Mouse (Mus musculus) neural tube, embryonic 13.5 days (tissue): Measurements from ENCODE around the gene Frem3. TPM values are rescaled to one million over a fixed set of nuclear protein-coding genes. Genes with fewer than 3 reads are reported as not detected.

ENCODE experiments used
- ATAC-seq: fragments of 200-750 bp; cut with Nextera tagmentation; 2 replicates; pipeline ENCODE4 v1.8.0; 2017; ENCODE audit warnings: low read depth, mild to moderate bottlenecking, moderate TSS enrichment, moderate library complexity
- H3K27ac ChIP-seq: fragments of 300-500 bp; sonication (generic); replicated peaks from 2 replicates; pipeline ENCODE4 v1.5.1; 2015; ENCODE audit warnings: moderate library complexity, mild to moderate bottlenecking, inconsistent platforms
- H3K27me3 ChIP-seq: fragments of 300-500 bp; sonication (generic); 2 replicates; pipeline ENCODE4 v1.6.1; 2015; ENCODE audit warnings: mild to moderate bottlenecking, inconsistent platforms
- H3K36me3 ChIP-seq: fragments of 300-500 bp; sonication (generic); 2 replicates; pipeline ENCODE4 v1.6.1; 2015; ENCODE audit warnings: mild to moderate bottlenecking, inconsistent platforms
- H3K4me1 ChIP-seq: fragments of 300-500 bp; sonication (generic); replicated peaks from 2 replicates; pipeline ENCODE4 v1.6.1; 2015; ENCODE audit warnings: inconsistent platforms
- H3K4me2 ChIP-seq: fragments of 300-500 bp; sonication (generic); 2 replicates; pipeline ENCODE4 v1.6.1; 2015; ENCODE audit warnings: inconsistent platforms, mild to moderate bottlenecking, moderate library complexity
- H3K4me3 ChIP-seq: fragments of 300-500 bp; sonication (generic); 2 replicates; pipeline ENCODE4 v1.5.1; 2015; ENCODE audit warnings: mild to moderate bottlenecking, inconsistent platforms
- H3K9ac ChIP-seq: fragments of 300-500 bp; sonication (generic); 2 replicates; pipeline ENCODE4 v1.6.1; 2015; ENCODE audit warnings: moderate library complexity, mild to moderate bottlenecking, inconsistent platforms
- H3K9me3 ChIP-seq: fragments of 300-500 bp; sonication (generic); 2 replicates; pipeline ENCODE4 v1.6.1; 2016; ENCODE audit warnings: inconsistent platforms
- WGBS: fragments of 180-500 bp; shearing (Covaris S2); methylation state at CpG from one replicate; pipeline ENCODE4 v1.1.7; 2015; 5-methylcytosine and 5-hydroxymethylcytosine counted together
- polyA plus RNA-seq: library from polyadenylated mRNA; unstranded; fragments of >200 nt; fragmentation: Nextera tagmentation; extraction: Ambion mirVana; gene quantifications from 2 replicates; pipeline ENCODE4 v1.2.1, GENCODE M21; 2015

The Frem3 gene
- polyA plus RNA-seq = 0.11 and 0.13 TPM in 2 replicates

GRCm38 (mm10) chr8:80610549-80611440, at the start of gene Frem3:
Frem3 (plus strand) TSS chr8:80611080.
- peaks cover 28% of the 10 kb centered on the region for H3K27me3 ChIP-seq
- 3% methylated on average over 32 of the region's 32 CpGs for WGBS
- peak within 1 kb of the TSS; percentile 49; the same call in 1 of the 2 replicates for H3K9ac ChIP-seq
- H3K4me3 ChIP-seq = peak within 1 kb of the TSS; percentile 31
- no peaks in the 10 kb centered on the region for H3K36me3 ChIP-seq
- no peak within 1 kb of the TSS for H3K27ac ChIP-seq
- peaks cover 20% of the 10 kb centered on the region for H3K4me1 ChIP-seq
- peak within 1 kb of the TSS; percentile 61 for H3K4me2 ChIP-seq
- ATAC-seq = peak; percentile 61
- H3K9me3 ChIP-seq = no peaks in the 10 kb centered on the region

GRCm38 (mm10) chr8:80564205-80564839, 46.6 kb upstream of the Frem3 start:
- H3K4me1 ChIP-seq = peaks cover 18% of the 10 kb centered on the region
- H3K27ac ChIP-seq = no peak overlapping the region; the same call in 1 of the 2 replicates
- H3K36me3 ChIP-seq = no peaks in the 10 kb centered on the region
- H3K9me3 ChIP-seq = no peaks in the 10 kb centered on the region
- H3K9ac ChIP-seq = no peak overlapping the region
- no peak overlapping the region for H3K4me2 ChIP-seq
- H3K4me3 ChIP-seq = no peak overlapping the region
- 62% methylated on average over 3 of the region's 3 CpGs for WGBS
- peak; percentile 53; the same call in 1 of the 2 replicates for ATAC-seq
- no peaks in the 10 kb centered on the region for H3K27me3 ChIP-seq

GRCm38 (mm10) chr8:80567471-80567870, 43.4 kb upstream of the Frem3 start:
- WGBS = 85% methylated on average over 1 of the region's 1 CpGs
- Histone ChIP-seq H3K4me1 (peaks cover 28% of the 10 kb centered on the region), H3K4me3 (no peak overlapping the region), H3K27me3 (no peaks in the 10 kb centered on the region), H3K9ac (no peak overlapping the region), H3K4me2 (no peak overlapping the region), H3K36me3 (no peaks in the 10 kb centered on the region), H3K9me3 (no peaks in the 10 kb centered on the region), H3K27ac (no peak overlapping the region)
- ATAC-seq = no peak

- Histone ChIP-seq H3K4me1 (peaks cover 32% of the 10 kb centered on the region), H3K9me3 (no peaks in the 10 kb centered on the region), H3K36me3 (no peaks in the 10 kb centered on the region), H3K4me2 (no peak overlapping the region), H3K27me3 (no peaks in the 10 kb centered on the region), H3K9ac (no peak overlapping the region), H3K4me3 (no peak overlapping the region), H3K27ac (no peak overlapping the region)
- 58% methylated on average over 6 of the region's 6 CpGs for WGBS
- ATAC-seq = no peak
Observed at GRCm38 (mm10) chr8:80568243-80568995, 42.5 kb upstream of the Frem3 start.

GRCm38 (mm10) chr8:80572417-80573061, 38.3 kb upstream of the Frem3 start:
- Histone ChIP-seq H3K4me3 (no peak overlapping the region), H3K4me1 (peaks cover 23% of the 10 kb centered on the region), H3K27ac (0 out of 2 replicates have a peak overlapping the region, but pooled peaks have one; percentile 18), H3K36me3 (no peaks in the 10 kb centered on the region), H3K27me3 (no peaks in the 10 kb centered on the region), H3K4me2 (no peak overlapping the region), H3K9ac (no peak overlapping the region), H3K9me3 (no peaks in the 10 kb centered on the region)
- peak; percentile 88 for ATAC-seq
- WGBS = 28% methylated on average over 1 of the region's 1 CpGs

- Histone ChIP-seq H3K4me1 (peaks cover 8% of the 10 kb centered on the region; the same call in 1 of the 2 replicates), H3K9ac (no peak overlapping the region), H3K27me3 (no peaks in the 10 kb centered on the region), H3K36me3 (no peaks in the 10 kb centered on the region), H3K4me3 (no peak overlapping the region), H3K27ac (no peak overlapping the region), H3K9me3 (no peaks in the 10 kb centered on the region), H3K4me2 (no peak overlapping the region)
- ATAC-seq = no peak
- WGBS = 92% methylated on average over 2 of the region's 2 CpGs
Observed at GRCm38 (mm10) chr8:80577126-80577525, 33.8 kb upstream of the Frem3 start.

GRCm38 (mm10) chr8:80579038-80579437, 31.8 kb upstream of the Frem3 start:
- Histone ChIP-seq H3K27ac (no peak overlapping the region), H3K4me3 (no peak overlapping the region), H3K27me3 (no peaks in the 10 kb centered on the region), H3K4me2 (no peak overlapping the region), H3K4me1 (no peaks in the 10 kb centered on the region), H3K9me3 (no peaks in the 10 kb centered on the region), H3K36me3 (no peaks in the 10 kb centered on the region), H3K9ac (no peak overlapping the region)
- ATAC-seq = no peak
- WGBS = 85% methylated on average over 1 of the region's 1 CpGs

- ATAC-seq = no peak
- H3K27ac ChIP-seq = no peak overlapping the region
- no peak overlapping the region for H3K4me3 ChIP-seq
- no peak overlapping the region for H3K9ac ChIP-seq
- H3K27me3 ChIP-seq = no peaks in the 10 kb centered on the region
- no peak overlapping the region for H3K4me2 ChIP-seq
- no peaks in the 10 kb centered on the region for H3K9me3 ChIP-seq
- WGBS = 68% methylated on average over 5 of the region's 5 CpGs
- H3K4me1 ChIP-seq = no peaks in the 10 kb centered on the region
- no peaks in the 10 kb centered on the region for H3K36me3 ChIP-seq
Observed at GRCm38 (mm10) chr8:80592626-80593025, 18.3 kb upstream of the Frem3 start.

GRCm38 (mm10) chr8:80600600-80601170, 10.2 kb upstream of the Frem3 start:
- no peak for ATAC-seq
- Histone ChIP-seq H3K9me3 (no peaks in the 10 kb centered on the region), H3K36me3 (no peaks in the 10 kb centered on the region), H3K4me1 (no peaks in the 10 kb centered on the region), H3K4me3 (no peak overlapping the region), H3K9ac (no peak overlapping the region), H3K27ac (no peak overlapping the region), H3K4me2 (no peak overlapping the region), H3K27me3 (no peaks in the 10 kb centered on the region)
- WGBS = 74% methylated on average over 6 of the region's 6 CpGs

GRCm38 (mm10) chr8:80601886-80602285, 9.0 kb upstream of the Frem3 start:
- no peak overlapping the region for H3K27ac ChIP-seq
- no peaks in the 10 kb centered on the region for H3K36me3 ChIP-seq
- WGBS = 76% methylated on average over 4 of the region's 4 CpGs
- ATAC-seq = no peak
- H3K27me3 ChIP-seq = no peaks in the 10 kb centered on the region
- no peaks in the 10 kb centered on the region for H3K9me3 ChIP-seq
- no peaks in the 10 kb centered on the region for H3K4me1 ChIP-seq
- no peak overlapping the region for H3K9ac ChIP-seq
- H3K4me2 ChIP-seq = no peak overlapping the region
- no peak overlapping the region for H3K4me3 ChIP-seq

- Histone ChIP-seq H3K4me2 (no peak overlapping the region), H3K4me1 (peaks cover 20% of the 10 kb centered on the region), H3K27me3 (peaks cover 24% of the 10 kb centered on the region), H3K36me3 (no peaks in the 10 kb centered on the region), H3K4me3 (no peak overlapping the region), H3K27ac (no peak overlapping the region), H3K9me3 (no peaks in the 10 kb centered on the region), H3K9ac (no peak overlapping the region)
- 93% methylated on average over 4 of the region's 4 CpGs for WGBS
- no peak for ATAC-seq
Observed at GRCm38 (mm10) chr8:80607082-80607481, 3.8 kb upstream of the Frem3 start.
